Mouse (Mus musculus): Measurements from ENCODE around the gene Gm20388. TPM values are rescaled to one million over a fixed set of nuclear protein-coding genes. Genes with fewer than 3 reads are reported as not detected.

Gene Gm20388
- polyA plus RNA-seq, 1 experiment from 2014 or later, result 12.4 TPM

- Histone ChIP-seq H3K4me3 (ENCODE audit: low read length) (peak overlapping the region; percentile 45), H3K4me1 (ENCODE audit: control insufficient read depth, insufficient read depth, low read depth, low read length) (peaks cover 21% of the 10 kb centered on the region), H3K4me2 (ENCODE audit: low read length) (peak overlapping the region; percentile 80), H3K9me3 (ENCODE audit: control insufficient read depth, low read length) (no peaks in the 10 kb centered on the region), H3K27me3 (replicated peaks; ENCODE audit: control insufficient read depth, insufficient read depth, low read length) (peaks cover 5% of the 10 kb centered on the region; the same call in 1 of the 2 replicates), H3K36me3 (ENCODE audit: control insufficient read depth, insufficient read depth, low read length) (no peaks in the 10 kb centered on the region), H3K9ac (ENCODE audit: low read depth, low read length) (peak overlapping the region; percentile 66), H3K27ac (ENCODE audit: low read depth, low read length) (no peak overlapping the region; the same call in 1 of the 2 replicates)
- ATAC-seq, result 0 out of 2 replicates have a peak, but pooled peaks have one; percentile 2
- 51% methylated on average over 24 of the region's 24 CpGs for WGBS
Observed at GRCm38 (mm10) chr8:122268861-122269260, 2358.2 kb downstream of the Gm20388 start.

DNA sequence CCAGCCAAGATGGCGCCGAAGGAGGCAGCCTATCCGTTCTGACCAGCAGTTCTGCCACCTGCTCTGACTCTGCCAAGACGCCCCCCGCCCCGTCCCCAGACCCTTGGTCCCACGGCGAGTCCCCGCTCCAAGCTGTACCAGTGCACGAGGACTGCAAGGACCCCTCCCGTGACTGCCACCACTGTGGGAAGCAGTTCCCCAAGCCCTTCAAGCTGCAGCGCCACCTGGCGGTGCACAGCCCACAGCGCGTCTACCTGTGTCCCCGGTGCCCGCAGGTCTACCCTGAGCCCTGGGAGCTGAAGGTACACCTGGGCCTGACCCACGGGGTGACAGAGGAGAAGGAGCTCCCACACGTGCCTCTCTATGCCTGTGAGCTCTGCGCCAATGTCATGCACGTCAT is 2358.8 kb downstream of the Gm20388 start:
- H3K4me2 ChIP-seq (ENCODE audit: low read length), result peak overlapping the region; percentile 80
- H3K27me3 ChIP-seq (replicated peaks; ENCODE audit: control insufficient read depth, insufficient read depth, low read length), result peaks cover 5% of the 10 kb centered on the region; the same call in 1 of the 2 replicates
- peak; percentile 63 for ATAC-seq
- peak overlapping the region; percentile 45 for H3K4me3 ChIP-seq (ENCODE audit: low read length)
- peak overlapping the region; percentile 66 for H3K9ac ChIP-seq (ENCODE audit: low read depth, low read length)
- H3K27ac ChIP-seq (ENCODE audit: low read depth, low read length), result no peak overlapping the region; the same call in 1 of the 2 replicates
- H3K4me1 ChIP-seq (ENCODE audit: control insufficient read depth, insufficient read depth, low read depth, low read length), result peaks cover 18% of the 10 kb centered on the region
- H3K36me3 ChIP-seq (ENCODE audit: control insufficient read depth, insufficient read depth, low read length), result no peaks in the 10 kb centered on the region
- whole genome bisulfite sequencing, result 5% methylated on average over 21 of the region's 21 CpGs
- H3K9me3 ChIP-seq (ENCODE audit: control insufficient read depth, low read length), result no peaks in the 10 kb centered on the region

GRCm38 (mm10) chr8:122270555-122270954 is 2359.9 kb downstream of the Gm20388 start:
- no peak overlapping the region for H3K27ac ChIP-seq (ENCODE audit: low read depth, low read length)
- 69% methylated on average over 7 of the region's 7 CpGs for WGBS
- H3K4me1 ChIP-seq (ENCODE audit: control insufficient read depth, insufficient read depth, low read depth, low read length), result peaks cover 16% of the 10 kb centered on the region
- H3K27me3 ChIP-seq (replicated peaks; ENCODE audit: control insufficient read depth, insufficient read depth, low read length), result peaks cover 5% of the 10 kb centered on the region; the same call in 1 of the 2 replicates
- H3K9me3 ChIP-seq (ENCODE audit: control insufficient read depth, low read length), result no peaks in the 10 kb centered on the region
- no peaks in the 10 kb centered on the region for H3K36me3 ChIP-seq (ENCODE audit: control insufficient read depth, insufficient read depth, low read length)
- no peak overlapping the region for H3K4me3 ChIP-seq (ENCODE audit: low read length)
- no peak for ATAC-seq
- H3K4me2 ChIP-seq (ENCODE audit: low read length), result no peak overlapping the region
- no peak overlapping the region for H3K9ac ChIP-seq (ENCODE audit: low read depth, low read length)

DNA sequence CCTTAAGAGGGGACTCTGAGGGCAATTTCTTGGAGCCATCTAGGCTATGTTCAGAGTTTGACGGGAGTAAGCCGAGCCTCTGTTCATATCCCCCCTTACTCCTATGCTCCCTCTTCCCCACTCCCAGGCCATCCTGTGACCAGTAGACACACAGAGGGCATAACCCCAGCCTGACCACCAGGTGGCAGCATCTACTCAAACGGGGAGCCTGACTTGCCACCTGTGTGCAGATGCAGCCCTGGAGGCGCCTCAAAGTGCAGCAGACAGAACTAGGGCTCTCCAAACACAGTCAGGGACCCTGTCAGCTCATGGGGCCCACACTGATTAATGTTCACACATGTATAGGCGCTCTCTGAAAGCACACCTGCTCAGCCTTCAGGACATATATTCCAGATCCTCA is 2362.5 kb downstream of the Gm20388 start:
- WGBS, result 8% methylated on average over 5 of the region's 5 CpGs
- peaks cover 8% of the 10 kb centered on the region for H3K4me1 ChIP-seq (ENCODE audit: control insufficient read depth, insufficient read depth, low read depth, low read length)
- H3K9ac ChIP-seq (ENCODE audit: low read depth, low read length), result no peak overlapping the region
- no peaks in the 10 kb centered on the region for H3K36me3 ChIP-seq (ENCODE audit: control insufficient read depth, insufficient read depth, low read length)
- H3K4me2 ChIP-seq (ENCODE audit: low read length), result no peak overlapping the region
- peaks cover 3% of the 10 kb centered on the region; the same call in 1 of the 2 replicates for H3K27me3 ChIP-seq (replicated peaks; ENCODE audit: control insufficient read depth, insufficient read depth, low read length)
- H3K4me3 ChIP-seq (ENCODE audit: low read length), result no peak overlapping the region
- H3K9me3 ChIP-seq (ENCODE audit: control insufficient read depth, low read length), result no peaks in the 10 kb centered on the region
- peak; percentile 57 for ATAC-seq
- no peak overlapping the region for H3K27ac ChIP-seq (ENCODE audit: low read depth, low read length)

DNA sequence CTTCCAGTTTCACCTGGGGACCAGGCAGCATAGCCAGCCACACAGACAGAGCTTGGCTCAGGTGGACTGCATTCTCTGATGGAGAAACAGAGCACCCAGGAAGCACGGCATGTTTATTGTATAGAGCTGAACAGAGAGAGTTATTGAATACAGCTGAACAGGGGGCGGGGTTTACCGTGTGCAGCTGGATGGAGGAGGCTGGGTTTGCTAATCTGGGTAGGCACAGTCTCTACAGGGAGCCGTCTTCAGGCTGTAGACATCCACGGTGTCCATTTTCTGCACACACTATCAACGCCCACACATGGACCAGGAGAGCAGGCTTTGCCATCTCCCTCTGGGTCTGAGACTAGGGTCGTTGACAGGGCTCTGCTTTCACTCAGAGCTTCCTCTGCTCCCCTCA is 2363.2 kb downstream of the Gm20388 start:
- Histone ChIP-seq H3K27me3 (replicated peaks; ENCODE audit: control insufficient read depth, insufficient read depth, low read length) (peaks cover 2% of the 10 kb centered on the region; the same call in 1 of the 2 replicates), H3K4me3 (ENCODE audit: low read length) (no peak overlapping the region), H3K4me2 (ENCODE audit: low read length) (no peak overlapping the region), H3K9ac (ENCODE audit: low read depth, low read length) (no peak overlapping the region), H3K36me3 (ENCODE audit: control insufficient read depth, insufficient read depth, low read length) (no peaks in the 10 kb centered on the region), H3K9me3 (ENCODE audit: control insufficient read depth, low read length) (no peaks in the 10 kb centered on the region), H3K27ac (ENCODE audit: low read depth, low read length) (no peak overlapping the region), H3K4me1 (ENCODE audit: control insufficient read depth, insufficient read depth, low read depth, low read length) (peaks cover 6% of the 10 kb centered on the region)
- ATAC-seq, result no peak
- 44% methylated on average over 7 of the region's 7 CpGs for WGBS

DNA sequence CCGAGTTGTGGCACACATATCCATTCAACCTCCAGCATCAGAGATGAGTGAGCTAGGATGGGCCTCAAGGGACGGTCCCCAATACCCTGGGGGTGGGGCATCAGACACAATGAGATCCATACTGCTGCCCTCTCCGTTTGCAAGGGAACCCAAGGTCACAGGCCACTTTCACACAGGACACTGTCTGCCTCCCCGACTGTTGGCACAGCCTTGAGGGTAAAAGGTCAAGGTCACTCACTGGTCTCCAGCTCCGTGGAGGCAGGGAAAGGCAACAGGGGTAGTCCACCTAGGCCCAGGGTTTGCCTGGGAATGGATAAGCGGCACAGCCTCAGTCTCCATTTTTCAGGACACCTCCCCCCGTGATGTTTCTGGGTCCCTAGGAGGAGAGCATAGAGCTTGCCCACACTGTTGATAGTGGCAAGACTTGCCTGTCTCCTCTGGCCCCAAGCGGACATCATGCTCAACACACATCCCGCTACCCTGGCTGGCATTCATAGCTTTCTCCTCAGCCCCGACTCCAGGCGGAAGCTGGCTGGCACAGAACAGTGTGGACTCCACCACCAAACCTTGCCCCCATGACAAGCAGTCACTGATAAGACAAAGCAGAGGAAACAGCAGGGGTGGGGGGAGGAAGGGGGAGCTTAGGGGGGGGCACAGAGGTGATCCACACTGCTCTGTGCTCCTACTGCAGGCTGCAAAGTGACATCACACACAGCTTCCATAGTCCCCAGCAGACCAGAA is 2364.2 kb downstream of the Gm20388 start:
- no peak overlapping the region for H3K27ac ChIP-seq (ENCODE audit: low read depth, low read length)
- no peaks in the 10 kb centered on the region for H3K9me3 ChIP-seq (ENCODE audit: control insufficient read depth, low read length)
- no peaks in the 10 kb centered on the region for H3K36me3 ChIP-seq (ENCODE audit: control insufficient read depth, insufficient read depth, low read length)
- peaks cover 2% of the 10 kb centered on the region; the same call in 1 of the 2 replicates for H3K27me3 ChIP-seq (replicated peaks; ENCODE audit: control insufficient read depth, insufficient read depth, low read length)
- no peak overlapping the region for H3K4me3 ChIP-seq (ENCODE audit: low read length)
- no peak overlapping the region for H3K4me2 ChIP-seq (ENCODE audit: low read length)
- H3K4me1 ChIP-seq (ENCODE audit: control insufficient read depth, insufficient read depth, low read depth, low read length), result no peaks in the 10 kb centered on the region
- no peak overlapping the region for H3K9ac ChIP-seq (ENCODE audit: low read depth, low read length)
- ATAC-seq, result no peak
- 75% methylated on average over 11 of the region's 11 CpGs for WGBS

DNA sequence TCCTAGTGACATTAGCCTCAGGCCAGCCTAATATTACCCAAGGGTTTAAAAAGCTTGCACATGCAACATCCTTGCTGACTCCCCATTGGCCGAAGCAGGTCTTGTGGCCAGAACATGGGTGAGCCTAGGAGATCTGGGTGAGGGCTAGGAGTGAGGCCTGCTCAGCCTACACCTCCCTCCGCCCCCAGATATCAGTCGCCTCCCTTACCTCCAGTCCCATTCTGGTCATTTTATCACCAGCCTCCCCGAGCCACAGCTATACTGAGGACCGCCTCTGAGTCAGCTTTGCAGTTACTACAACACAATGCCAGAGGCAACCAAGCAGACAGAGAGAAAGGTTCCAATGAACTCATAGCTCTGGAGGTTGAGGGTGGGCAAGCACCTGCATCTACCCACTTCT is 2365.7 kb downstream of the Gm20388 start:
- 95% methylated on average over 5 of the region's 5 CpGs for WGBS
- ATAC-seq, result no peak
- no peak overlapping the region for H3K4me2 ChIP-seq (ENCODE audit: low read length)

DNA sequence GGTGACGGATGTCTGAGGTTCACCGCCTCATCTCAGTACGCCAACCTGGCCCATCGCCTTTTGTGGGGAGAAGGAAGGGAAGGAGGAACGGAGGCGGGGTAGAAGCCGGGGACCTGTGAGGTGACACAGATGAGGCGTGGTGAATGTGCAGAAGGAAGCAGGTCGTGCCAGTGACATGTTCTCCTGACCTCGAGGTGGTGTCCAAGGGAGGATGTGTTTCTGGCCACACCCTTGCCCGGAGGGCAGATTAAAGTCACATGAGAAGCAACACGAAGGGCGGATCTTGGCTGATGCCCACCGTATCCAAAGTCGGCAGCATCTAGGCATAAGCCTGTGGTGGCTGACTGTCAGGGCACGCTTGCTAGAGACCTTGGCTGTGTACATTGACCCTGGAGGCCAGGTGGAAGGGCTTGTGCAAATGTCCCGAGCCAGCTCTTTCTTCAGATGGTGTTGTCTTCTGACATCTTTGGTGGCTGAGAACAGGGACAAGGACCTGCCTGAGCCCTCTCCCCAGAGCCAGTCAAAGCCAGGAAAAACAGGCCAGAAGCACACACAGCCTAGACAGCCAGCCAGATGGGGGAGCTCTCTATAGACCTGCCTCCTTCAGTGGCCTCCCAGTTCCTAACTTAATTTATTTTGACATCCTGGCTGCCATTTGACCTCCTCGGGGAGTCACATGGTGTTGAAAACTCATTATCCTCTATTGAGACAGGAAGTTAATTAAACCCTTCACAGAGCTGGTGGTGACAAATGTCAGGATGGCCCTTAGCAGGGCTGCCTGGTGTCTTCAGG is 2366.8 kb downstream of the Gm20388 start:
- Histone ChIP-seq H3K4me1 (ENCODE audit: control insufficient read depth, insufficient read depth, low read depth, low read length) (peaks cover 3% of the 10 kb centered on the region; the same call in 1 of the 2 replicates), H3K9ac (ENCODE audit: low read depth, low read length) (no peak overlapping the region), H3K9me3 (ENCODE audit: control insufficient read depth, low read length) (no peaks in the 10 kb centered on the region), H3K36me3 (ENCODE audit: control insufficient read depth, insufficient read depth, low read length) (no peaks in the 10 kb centered on the region), H3K4me2 (ENCODE audit: low read length) (no peak overlapping the region), H3K27me3 (replicated peaks; ENCODE audit: control insufficient read depth, insufficient read depth, low read length) (no peaks in the 10 kb centered on the region), H3K27ac (ENCODE audit: low read depth, low read length) (no peak overlapping the region), H3K4me3 (ENCODE audit: low read length) (no peak overlapping the region)
- no peak for ATAC-seq
- 77% methylated on average over 18 of the region's 18 CpGs for WGBS

More for the DNA sequence above, 2365.7 kb downstream of the Gm20388 start:
- Histone ChIP-seq H3K36me3 (ENCODE audit: control insufficient read depth, insufficient read depth, low read length) (no peaks in the 10 kb centered on the region), H3K27me3 (replicated peaks; ENCODE audit: control insufficient read depth, insufficient read depth, low read length) (no peaks in the 10 kb centered on the region), H3K9me3 (ENCODE audit: control insufficient read depth, low read length) (no peaks in the 10 kb centered on the region), H3K4me3 (ENCODE audit: low read length) (no peak overlapping the region), H3K27ac (ENCODE audit: low read depth, low read length) (no peak overlapping the region), H3K9ac (ENCODE audit: low read depth, low read length) (no peak overlapping the region), H3K4me1 (ENCODE audit: control insufficient read depth, insufficient read depth, low read depth, low read length) (peaks cover 3% of the 10 kb centered on the region; the same call in 1 of the 2 replicates)

DNA sequence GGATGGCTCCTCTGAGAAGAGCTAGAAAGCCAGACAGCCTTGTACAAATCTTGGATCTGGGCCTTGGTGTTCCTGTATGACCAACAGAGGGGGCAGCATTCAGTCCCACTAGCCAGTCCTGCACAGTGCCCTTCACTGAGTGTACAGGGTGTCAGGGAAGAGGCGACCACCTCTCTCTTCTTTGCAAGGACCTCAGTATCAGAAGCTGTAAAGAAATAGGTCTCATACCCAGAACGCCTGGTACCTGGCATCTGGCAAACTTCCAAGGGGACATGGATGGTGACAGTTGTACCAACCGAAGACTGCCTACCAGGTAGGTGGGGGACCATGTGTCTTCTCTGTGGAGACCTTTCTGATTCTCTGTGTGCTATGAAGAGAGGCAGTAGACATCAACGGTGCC is 2369.5 kb downstream of the Gm20388 start:
- 80% methylated on average over 4 of the region's 4 CpGs for WGBS
- no peak overlapping the region for H3K4me2 ChIP-seq (ENCODE audit: low read length)
- no peaks in the 10 kb centered on the region for H3K36me3 ChIP-seq (ENCODE audit: control insufficient read depth, insufficient read depth, low read length)
- H3K4me3 ChIP-seq (ENCODE audit: low read length), result no peak overlapping the region
- ATAC-seq, result no peak
- no peaks in the 10 kb centered on the region for H3K9me3 ChIP-seq (ENCODE audit: control insufficient read depth, low read length)
- peaks cover 25% of the 10 kb centered on the region for H3K4me1 ChIP-seq (ENCODE audit: control insufficient read depth, insufficient read depth, low read depth, low read length)
- no peak overlapping the region for H3K27ac ChIP-seq (ENCODE audit: low read depth, low read length)
- H3K27me3 ChIP-seq (replicated peaks; ENCODE audit: control insufficient read depth, insufficient read depth, low read length), result no peaks in the 10 kb centered on the region
- H3K9ac ChIP-seq (ENCODE audit: low read depth, low read length), result no peak overlapping the region
